Mouse (Mus musculus) frontal cortex, adult (tissue): ENCODE measurements around the gene Shb.
A peak's percentile ranks its signal among the peaks of the same experiment; 100 is the strongest.

Source experiments
- ATAC-seq: cut with Nextera tagmentation; 2 replicates; pipeline ENCODE4 v1.9.2; 2017; ENCODE audit warnings: mild to moderate bottlenecking, moderate library complexity, mixed read lengths; ENCODE audit not compliant: low TSS enrichment

Gene Shb

GRCm38 (mm10) chr4:45532375-45532774 lies at the start of gene Shb:
TSS of gene Shb (minus strand) at chr4:45532470.
- no peak for ATAC-seq

GRCm38 (mm10) chr4:45581095-45581494 lies 48.8 kb upstream of the Shb start:
- ATAC-seq = no peak

GRCm38 (mm10) chr4:45578554-45579370 lies 46.5 kb upstream of the Shb start:
- ATAC-seq = no peak

GRCm38 (mm10) chr4:45577631-45578030 lies 45.4 kb upstream of the Shb start:
- no peak for ATAC-seq

- ATAC-seq = no peak
These were observed 42.4 kb upstream of the Shb start for GRCm38 (mm10) chr4:45574614-45575169.

DNA sequence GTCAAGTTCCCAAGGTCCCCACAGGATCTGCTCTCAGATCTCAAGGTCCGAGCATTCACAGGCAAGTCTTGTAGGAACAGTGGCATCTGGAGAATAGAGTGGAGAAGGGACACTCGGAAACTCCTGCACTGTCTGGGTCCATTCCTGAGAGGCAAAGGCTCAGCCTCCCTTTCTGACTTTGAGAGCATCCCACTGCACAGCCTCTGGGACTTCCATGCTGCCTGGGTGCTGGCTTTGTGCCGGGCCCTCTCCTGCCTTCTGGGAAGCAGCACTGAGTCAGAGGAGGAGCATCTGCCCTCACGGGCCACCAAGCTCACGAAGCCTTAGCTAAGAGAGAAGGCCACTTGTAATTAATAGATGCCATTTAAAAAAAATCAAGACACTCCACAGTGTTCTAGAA lies 37.3 kb upstream of the Shb start:
- ATAC-seq = no peak

- ATAC-seq = no peak
These were observed 25.9 kb upstream of the Shb start for GRCm38 (mm10) chr4:45558211-45558610.

DNA sequence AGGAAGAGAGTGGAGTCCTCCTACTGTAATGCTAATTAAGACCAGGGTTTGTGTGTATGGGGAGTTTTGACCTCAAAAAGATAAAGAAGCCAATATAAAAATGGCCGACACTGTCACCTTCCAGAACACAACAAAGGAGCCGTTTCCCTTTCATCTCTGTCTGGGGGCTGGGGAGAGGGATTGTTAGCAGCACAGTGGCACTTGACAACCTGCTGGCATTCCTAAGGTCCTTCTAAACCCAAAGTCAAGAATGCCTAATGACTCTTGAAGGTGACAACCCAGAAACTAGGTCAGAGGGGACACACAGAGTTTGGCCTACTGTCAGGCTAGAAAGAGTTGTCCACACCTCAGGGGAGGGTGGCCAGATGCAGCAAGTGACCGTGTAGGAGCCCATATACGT lies 20.3 kb upstream of the Shb start:
- ATAC-seq = no peak

GRCm38 (mm10) chr4:45550970-45551369 lies 18.7 kb upstream of the Shb start:
- ATAC-seq = no peak

DNA sequence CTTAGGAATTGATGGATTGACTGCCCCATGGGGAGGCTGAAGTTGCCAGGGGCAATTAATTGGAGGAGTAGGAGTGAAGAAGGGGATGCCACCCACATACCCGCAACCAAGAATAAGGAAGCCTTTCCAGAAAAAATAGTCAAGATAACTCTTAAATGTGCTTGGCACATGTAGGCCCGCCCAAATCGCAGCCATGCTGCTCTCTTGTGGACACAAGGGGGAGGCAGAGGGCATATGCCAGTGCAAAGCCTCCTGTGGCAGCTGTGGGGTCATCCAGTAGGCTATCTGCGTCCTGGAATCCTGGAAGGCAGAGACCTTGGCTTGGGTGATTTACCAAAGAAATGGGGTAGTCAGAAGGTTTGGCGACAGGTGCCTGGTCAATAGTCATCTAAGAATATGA lies 17.2 kb upstream of the Shb start:
- ATAC-seq = no peak

DNA sequence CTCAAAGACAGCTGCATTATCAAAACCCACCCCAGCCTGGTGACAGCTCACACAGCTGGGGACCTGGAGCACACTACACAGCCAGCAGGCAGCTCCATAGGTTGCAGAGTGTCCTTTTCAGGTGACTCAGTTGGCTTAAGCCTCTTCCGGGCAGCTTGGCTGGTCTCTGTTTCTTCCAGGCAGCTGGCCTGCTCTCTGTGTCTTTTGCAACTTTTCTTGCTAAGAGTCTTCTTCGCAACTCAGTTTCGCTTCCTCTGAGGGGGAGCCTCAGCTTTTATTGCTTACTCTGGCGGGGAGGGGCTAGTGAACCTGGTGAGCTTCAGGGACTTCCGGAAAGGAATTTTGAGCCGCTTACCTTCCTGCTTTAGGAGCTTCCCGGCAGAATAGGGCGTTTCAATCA lies 13.6 kb upstream of the Shb start:
- ATAC-seq = no peak

DNA sequence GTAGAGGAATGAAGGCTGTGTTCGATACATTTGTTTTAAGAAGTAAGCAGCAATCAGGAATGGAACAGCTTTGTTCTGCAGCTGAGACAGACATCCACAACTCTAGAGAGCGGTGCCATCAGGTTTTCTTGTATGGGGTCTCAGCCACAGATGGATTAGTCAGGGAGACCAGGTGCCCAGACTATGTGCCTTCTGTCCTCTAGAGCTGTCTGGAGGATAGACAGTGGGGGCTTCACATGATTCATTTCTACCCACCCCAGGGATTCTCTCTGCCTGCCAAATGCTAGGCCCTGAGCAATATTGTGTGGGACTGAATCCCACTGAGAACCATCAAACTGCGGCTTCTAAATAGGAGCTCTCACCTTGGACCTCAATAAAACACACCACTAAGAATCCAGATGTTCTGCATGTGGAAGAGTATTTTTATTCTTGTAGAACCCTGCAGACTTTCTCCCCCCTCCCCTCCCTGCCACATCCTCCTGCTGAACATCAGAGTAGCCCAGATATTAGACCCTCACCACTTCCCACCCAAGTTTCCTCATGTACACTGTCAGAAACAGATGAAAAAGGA lies 11.3 kb upstream of the Shb start:
- no peak for ATAC-seq

GRCm38 (mm10) chr4:45540151-45540933 lies 8.1 kb upstream of the Shb start:
- no peak for ATAC-seq

DNA sequence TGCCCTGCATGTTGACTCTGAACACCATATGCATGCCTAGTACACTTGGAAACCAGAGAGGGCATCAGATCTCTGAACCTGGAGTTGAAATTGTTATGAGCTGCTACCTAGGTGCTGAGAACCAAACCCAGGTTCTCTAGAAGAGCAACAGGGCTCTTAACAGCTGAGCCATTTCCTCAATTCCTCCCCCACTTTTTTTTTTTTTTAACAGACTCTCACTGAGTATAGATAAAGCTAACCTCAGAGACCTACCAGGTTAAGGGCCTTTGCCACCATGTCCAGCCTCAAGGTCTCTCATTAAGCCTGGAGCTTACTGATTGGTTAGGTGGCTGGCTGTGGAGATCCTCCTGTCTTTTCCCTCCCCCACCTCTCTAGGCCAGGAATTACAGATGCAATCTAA lies 6.9 kb upstream of the Shb start:
- no peak for ATAC-seq

DNA sequence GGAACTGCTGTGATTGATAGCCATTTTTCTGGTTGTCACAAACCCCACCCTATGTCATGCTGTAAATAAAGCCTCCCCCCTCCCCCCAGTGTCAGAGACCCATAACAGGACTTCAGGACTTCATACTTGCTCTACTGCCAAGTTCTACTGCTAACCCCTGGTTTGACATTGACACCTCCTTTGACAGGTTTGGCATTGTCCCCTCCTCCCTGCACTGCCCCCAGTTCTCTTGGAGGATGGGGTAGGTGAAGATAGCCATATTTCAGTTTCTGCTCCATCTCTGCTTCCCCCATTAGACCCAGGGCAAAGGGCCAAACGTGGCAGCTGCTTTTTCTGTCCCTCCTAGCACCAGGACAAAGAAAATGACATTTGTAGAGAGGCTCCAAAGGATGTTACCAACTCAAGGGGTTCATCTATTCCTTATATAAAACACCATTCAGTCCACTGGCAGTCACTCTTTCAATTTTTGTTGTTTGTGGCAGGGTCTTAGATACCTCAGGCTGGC lies 1.2 kb upstream of the Shb start:
- no peak for ATAC-seq

DNA sequence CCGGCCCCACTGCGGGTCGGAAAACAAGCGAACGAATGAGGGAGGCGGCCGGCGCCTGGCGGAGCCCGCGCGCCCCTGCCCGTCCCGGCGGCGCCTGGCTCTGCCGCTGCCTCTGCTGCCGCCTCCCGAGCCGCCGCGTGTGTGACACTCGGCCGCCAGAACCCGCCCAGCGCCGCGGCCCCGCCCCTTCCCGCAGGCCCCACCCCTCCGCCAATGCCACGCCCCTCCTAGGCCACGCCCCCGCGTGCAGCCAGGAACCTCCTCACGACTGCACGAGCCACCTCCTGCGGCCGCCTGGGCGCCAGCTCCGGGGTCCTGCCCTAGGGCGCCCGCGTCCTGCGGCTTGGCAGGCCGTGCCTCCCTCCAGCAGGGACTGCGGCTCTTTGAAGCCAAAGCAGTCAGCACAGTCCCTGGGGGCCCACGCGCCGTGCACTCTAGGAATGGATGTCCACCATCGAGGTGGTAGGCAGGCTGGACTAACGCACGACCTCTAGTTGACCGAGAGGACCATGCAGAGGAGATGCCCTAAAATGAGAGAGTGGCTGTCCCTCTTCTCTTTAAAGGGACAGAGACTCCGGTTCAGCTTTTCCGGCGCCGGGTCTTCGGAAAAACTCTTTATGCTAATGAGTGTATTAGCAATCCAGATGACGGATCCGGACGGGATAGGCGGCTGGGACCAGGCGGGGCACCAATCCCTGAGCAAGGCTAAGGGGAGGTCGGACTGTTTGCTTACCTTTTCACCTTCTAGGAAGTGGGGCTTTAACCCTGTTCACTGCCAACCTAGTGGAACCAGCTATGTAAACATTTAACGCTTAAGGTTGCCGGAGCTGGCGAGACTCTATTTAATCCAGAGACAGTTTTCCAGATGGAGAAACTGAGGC lies 1.4 kb downstream of the Shb start:
- peak; percentile 79 for ATAC-seq

- no peak for ATAC-seq
These were observed 2.2 kb downstream of the Shb start for GRCm38 (mm10) chr4:45529986-45530597.

DNA sequence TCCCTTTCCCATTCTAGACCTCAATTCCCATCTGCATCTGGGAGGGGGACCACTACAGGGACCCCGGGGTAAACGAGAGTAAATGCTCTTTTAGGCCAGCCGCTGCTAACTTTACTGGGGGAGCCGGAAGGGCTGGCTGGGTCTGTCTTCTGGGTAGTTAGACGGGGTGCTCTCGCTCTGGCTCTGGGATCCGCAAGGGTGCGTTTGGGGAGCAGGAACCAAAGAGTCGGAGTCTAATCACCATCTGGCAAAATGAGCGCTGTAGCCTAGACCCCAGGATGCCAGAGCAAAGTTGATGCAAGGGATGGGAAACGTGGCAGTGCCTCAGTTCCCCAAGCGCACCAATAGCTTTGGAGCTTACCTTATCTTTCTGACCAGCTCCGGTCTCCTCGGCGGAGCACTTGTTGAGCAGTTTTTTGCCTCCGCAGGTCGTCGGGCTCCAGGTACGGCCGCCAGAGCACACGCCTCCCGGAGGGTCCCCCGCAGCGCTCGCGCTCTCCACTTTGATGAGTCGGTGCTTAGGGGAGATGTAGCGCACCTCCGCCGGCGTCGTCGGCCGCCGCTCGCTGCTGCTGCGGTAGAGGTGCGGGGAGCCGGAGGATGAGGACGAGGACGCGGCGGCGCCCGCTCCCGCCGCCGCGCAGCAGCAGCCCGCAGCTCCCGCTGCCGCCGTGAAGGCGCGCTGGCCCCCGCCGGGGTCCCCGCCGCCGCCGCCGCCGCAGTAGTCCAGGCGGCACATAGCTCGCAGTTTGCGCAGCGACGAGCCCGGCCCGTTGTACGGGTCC lies 2.9 kb downstream of the Shb start:
- no peak for ATAC-seq

GRCm38 (mm10) chr4:45528355-45529198 lies 3.7 kb downstream of the Shb start:
- ATAC-seq = no peak
